Mouse (Mus musculus) forelimb bud, embryonic 11.5 days (tissue): ENCODE results near the gene Kansl3.
A peak's percentile ranks its signal among the peaks of the same experiment; 100 is the strongest.

Source experiments
- DNase-seq: peaks from one replicate; pipeline ENCODE4 v3.0.0-alpha.2; 2012; ENCODE audit warnings: low read depth, low spot score

Kansl3 gene

DNA sequence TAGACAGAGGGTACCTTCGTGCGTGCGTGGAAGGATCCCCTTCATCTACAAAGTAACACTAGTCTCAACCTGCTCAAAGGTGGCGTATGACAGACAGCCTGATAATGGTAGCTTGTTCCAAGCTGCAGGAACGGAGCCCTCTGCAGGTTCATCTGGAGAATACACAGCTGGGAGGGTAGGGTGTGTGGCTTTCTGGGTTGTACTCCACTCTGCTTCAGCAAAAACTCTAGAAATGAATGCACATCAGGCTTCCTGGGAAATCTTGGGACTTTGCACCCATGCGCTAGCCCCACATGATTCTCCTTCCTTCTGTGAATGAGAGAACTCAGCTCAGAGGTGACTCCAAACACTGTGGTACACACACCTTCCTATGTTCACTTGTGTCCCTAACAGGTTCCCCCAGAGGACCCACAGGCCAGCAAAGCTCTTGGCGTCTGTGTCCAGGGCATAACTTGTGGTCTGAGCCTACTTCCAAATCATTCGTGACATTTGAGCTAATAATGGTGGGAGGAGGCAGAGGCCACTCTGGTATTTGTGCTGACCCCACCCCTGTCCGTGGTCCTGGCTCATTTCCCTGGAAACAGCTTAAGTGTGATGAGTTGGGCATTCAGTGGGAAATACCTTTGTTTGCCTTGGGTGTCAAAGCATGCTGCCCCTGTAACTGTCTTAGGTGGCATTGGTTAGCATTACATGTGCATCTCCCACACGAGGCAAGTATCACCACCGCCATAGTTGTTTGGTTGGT is 47.0 kb downstream of the Kansl3 start:
- no peak for DNase-seq

GRCm38 (mm10) chr1:36321164-36321563 is 47.8 kb downstream of the Kansl3 start:
- DNase-seq = no peak

DNA sequence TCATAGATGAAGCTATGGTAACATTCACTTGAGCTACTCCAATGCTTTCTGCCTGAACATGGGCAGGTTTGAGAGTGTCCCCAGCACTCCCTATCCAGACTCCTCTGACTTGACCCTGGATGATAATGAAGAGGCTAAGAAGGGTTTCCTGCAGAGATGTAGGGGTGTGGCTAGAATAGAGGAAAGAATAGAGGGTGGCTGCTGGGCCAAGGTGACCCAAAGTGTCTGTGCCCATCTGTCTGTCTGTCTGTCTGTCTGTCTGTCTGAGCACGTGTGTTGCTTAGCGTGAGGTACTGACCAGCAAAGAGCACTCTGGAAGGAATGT is 53.2 kb downstream of the Kansl3 start:
- DNase-seq = no peak

DNA sequence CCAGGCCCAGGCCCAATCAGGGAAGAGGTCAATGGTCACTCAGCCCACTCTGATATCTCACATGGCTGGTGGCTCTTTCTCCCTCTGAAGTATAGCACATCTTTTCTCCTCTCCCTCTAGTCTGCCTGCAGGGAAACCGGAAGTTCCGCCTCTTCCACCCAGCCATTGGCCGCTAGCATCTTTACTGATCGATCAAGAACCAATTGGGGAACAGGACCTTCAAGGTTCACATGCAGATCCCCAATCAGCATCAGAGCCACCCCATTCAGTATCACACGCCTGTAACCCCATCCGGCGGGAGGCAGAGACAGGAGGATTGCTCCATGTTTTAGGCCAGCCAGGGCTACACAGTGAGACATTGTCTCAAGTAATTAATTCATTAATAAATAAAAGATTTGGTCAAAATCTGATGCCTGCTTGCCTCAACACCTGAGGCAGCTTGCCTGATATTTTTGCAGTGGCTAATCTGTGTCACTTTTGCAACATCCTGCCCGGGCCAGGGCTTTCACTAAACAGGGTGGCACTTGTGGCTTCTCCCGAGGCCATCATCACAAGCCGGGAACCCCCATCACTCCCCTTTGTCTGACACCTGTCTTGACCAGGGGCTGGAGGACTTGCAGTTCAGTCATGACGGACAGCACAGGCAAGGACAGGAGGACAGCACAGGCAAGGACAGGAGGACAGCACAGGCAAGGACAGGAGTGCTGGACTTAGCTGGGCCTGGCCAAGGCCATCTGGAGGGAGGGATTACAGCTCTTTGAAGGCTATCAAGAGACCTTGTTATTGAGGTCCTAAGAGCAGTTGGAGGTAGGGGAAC is 53.8 kb downstream of the Kansl3 start:
- DNase-seq = no peak

DNA sequence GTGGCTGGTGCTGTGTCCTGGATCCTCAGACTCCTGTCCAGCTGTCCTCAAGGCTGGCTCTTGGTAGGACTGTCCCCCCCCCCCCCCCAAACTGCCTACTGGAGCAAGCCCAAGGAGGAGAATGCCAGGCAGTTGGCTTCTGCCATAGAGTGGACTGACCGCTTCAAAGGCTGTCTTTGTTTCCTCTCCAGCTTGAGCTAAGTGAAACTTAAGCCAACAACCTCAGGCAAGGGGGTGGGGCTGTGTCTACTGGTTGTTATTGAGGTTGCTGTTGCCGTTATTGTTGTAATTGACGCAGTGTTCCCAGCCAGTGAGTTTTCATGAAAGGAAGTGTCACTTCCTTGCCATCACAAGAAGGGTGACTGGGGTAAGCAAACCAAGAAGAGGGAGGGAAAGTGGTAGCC is 59.5 kb downstream of the Kansl3 start:
- no peak for DNase-seq

DNA sequence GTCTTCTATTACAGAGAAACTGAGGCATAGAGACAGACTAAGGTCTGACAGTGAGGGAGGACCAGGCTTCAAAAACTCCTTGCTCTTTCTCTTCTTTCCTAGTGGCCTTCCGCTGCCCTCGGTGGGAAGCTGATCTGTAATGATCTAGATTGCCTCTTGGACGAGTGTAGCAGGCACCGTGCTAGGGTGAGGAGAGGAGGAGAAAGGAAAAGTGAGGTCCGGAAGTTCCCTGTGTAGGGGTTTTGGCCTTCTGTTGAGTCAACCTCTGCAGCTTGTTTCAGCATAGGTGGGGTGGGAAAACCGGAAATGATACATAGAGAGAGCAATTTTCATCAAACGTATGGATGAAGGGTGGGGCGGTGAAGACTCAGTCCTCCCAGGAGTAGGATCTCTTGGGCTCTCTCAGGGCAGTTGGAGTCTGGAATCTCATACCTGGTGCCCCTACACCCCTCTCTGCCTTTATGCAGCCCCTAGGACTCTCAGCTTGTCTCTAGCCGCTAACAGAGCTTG is 60.0 kb downstream of the Kansl3 start:
- no peak for DNase-seq

DNA sequence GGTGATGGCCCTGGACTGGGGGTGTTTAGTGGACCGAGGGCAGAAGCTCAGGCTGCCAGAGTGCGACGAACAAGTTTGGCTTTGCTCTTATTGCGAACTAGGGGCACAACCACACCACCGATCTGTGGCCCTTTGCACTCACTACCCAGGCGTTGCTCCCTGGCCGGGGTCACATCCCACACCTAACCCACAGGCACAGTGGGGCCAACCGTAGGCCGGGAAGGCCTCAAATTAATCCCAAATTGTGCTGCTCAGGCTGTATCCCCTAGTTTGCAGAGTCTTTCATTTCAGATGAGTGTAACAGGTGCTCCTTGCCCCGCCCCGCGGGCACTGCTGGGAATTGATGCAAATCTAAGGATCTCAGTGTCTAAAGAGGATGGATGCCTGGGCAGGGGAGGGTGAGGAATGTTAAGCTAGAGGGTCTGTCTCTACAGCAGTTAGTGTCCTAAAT is 60.5 kb downstream of the Kansl3 start:
- no peak for DNase-seq

GRCm38 (mm10) chr1:36307495-36308280 is 61.3 kb downstream of the Kansl3 start, which contains the start of gene Arid5a:
Gene Arid5a (plus strand): TSS chr1:36307733.
- DNase-seq = peak; percentile 92

DNA sequence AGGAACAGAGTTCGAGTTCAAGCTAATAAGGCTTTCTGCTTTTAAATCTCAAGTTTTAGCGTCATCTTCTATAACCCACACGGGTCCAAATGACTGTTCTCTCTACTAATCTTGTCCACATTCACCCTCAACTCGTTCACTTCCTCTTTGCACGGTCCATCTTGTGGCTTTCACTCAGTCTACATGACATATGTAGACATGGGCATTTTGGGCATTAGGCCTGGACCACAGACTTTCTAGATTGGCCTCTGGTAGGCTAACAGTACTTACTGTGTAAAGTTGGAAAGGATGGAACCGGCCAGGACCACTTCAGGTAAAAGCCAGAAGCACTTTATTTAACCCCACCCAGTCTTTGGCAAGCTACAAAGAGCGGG is 61.9 kb downstream of the Kansl3 start:
- DNase-seq = no peak

- DNase-seq = no peak
Measured at GRCm38 (mm10) chr1:36306120-36306519, 62.9 kb downstream of the Kansl3 start.

- no peak for DNase-seq
Measured at GRCm38 (mm10) chr1:36304764-36305163, 64.2 kb downstream of the Kansl3 start.

- peak; percentile 38 for DNase-seq
Measured at GRCm38 (mm10) chr1:36303381-36304320, 65.3 kb downstream of the Kansl3 start.

- DNase-seq = no peak
Measured at GRCm38 (mm10) chr1:36302957-36303356, 66.0 kb downstream of the Kansl3 start.

- no peak for DNase-seq
Measured at GRCm38 (mm10) chr1:36302273-36302672, 66.7 kb downstream of the Kansl3 start.

GRCm38 (mm10) chr1:36300486-36300885 is 68.5 kb downstream of the Kansl3 start:
- DNase-seq = no peak

DNA sequence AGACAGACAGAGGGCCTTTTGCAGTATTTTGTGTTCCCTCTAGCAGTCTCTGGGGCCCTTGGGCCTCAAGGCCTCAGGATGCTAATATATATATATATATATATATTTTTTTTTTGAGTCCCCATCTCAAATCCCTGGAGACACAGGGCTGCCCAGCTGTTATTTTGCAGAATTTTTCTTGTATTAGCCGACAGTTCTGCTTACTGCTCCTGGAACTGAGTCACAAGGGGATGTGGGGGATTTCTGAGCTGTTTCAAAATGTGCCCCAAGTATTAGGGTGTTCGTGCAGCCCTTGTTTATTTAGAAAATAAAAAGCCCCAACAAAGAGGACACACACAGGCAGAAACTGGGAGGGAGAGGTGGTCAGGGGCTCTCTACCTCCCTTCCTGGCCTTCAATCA is 69.3 kb downstream of the Kansl3 start:
- DNase-seq = no peak

DNA sequence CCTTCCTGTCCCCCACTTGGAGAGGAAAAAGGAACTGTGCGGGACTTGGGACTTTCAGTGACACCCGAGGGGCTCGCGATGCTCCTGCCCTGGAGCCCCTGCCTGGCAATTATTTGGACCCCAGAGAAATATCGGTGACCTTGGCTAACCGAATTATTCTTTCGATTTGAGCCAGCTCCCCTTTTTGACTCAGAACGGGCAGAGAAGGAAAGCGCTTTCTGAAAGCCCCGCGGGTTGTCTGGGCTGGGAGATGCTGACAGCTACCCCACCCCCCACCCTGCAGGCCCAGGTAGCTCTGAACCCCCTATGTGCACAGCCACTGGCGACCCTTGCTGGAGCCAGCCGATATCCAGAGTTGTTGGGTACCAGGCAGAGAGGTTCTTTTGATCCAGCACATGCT is 69.9 kb downstream of the Kansl3 start:
- DNase-seq = no peak

DNA sequence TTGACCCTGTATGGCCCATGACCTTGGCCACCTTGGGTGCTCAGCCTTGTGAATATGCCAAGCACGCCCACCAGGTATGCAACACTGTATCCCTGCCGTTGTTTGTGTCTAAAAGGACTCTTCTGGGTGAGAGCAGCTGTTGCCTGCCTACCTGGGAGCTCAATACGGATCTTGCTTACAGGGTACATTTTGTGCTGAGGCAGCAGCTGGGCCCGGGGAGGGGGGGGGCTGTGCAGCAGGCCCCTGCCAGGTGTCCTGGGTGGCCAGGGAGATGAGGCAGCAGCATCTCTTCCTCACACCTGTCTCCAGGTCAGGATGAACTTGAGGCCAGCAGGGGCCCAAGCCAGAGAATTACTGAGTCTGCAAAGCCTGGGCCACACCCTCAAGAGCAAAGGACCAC is 70.9 kb downstream of the Kansl3 start:
- no peak for DNase-seq

DNA sequence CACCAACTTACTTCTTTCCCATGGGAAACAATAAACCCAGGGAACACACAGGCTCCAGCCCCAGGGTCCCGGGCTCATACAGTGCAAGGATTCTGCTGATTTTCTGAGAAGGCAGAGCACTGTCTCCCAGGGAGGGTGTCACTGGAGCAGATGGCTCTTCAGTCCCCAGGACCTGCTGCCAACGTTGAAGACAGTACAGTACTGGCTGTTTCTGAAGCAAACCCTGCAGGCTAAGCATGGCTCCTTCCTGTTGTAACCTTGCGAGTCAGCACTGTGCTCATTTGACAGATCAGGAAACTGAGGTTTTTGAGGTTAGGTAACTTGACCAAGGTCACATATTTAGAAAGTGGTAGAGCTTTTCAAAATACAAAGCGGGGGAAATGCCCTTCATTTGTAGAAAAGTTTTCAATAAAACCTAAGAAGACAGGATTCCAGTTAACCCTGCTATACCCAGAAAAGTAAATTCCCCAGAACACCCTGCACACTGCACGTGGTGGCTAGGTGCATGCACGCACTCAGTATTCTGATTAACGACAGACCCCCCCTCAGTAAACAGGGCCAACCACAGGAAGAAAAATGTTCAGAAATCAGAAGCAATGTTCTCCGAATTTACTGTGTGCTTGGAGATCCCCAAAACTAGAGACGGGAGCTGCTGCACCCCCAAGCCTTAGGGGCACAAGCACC is 72.4 kb downstream of the Kansl3 start:
- no peak for DNase-seq

DNA sequence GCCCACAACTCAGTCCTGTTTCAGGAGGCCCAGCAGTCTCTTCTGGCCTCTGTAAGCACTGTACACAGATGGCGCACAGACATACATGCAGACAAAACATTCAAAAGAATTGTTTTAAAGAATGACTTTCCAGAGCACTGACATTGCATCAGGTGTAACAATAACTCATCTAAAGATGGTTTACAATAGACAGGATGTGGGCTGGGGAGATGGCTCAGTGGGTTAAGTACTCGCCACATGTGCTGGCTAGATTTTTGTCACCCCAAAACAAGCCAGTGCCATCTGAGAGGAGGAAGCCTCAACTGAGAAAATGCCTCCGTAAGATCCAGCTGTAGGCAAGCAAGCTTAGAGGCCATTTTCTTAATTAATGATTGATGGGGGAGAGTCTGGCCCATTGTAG is 74.6 kb downstream of the Kansl3 start:
- no peak for DNase-seq
